Mouse (Mus musculus): Measurements from ENCODE around the gene Gpx8. TPM values are rescaled to one million over a fixed set of nuclear protein-coding genes. Genes with fewer than 3 reads are reported as not detected.

Gene Gpx8
- polyA plus RNA-seq, 1 experiment from 2014 or later, result 95.2 TPM

MicroRNAs encoded within 50 kb of the gene (microRNA counts, 519-probe panel; counts per million panel counts)
- microRNA mmu-miR-449a (171 counts per million, percentile 57 among the panel's probes with 10 or more counts), microRNA mmu-miR-449b (171 counts per million, percentile 57 among the panel's probes with 10 or more counts), microRNA mmu-miR-449c (171 counts per million, percentile 57 among the panel's probes with 10 or more counts)

Small RNAs within 50 kb of the gene (microRNA-seq; reads per million reads assigned to microRNA genes)
- gene Mir449a, result 165 reads per million, percentile 58 among the genes with 10 or more reads in this experiment
- gene Mir449b, result not detected
- not detected for gene Mir449c

Other genes with a start within 250 kb of the Gpx8 start
- gene Plpp1, start 245.6 kb downstream of the Gpx8 start, polyA plus RNA-seq (2014; fragmentation: Nextera tagmentation; extraction: Ambion mirVana), result 19.5 and 21.4 TPM in 2 replicates
- gene Mtrex, start 119.0 kb downstream of the Gpx8 start, polyA plus RNA-seq (2014; fragmentation: Nextera tagmentation; extraction: Ambion mirVana), result 105 TPM in 2 replicates
- 31.9 and 32.7 TPM in 2 replicates for gene Dhx29, start 119.0 kb downstream of the Gpx8 start, polyA plus RNA-seq (2014; fragmentation: Nextera tagmentation; extraction: Ambion mirVana)
- gene Ccno, start 58.6 kb downstream of the Gpx8 start, polyA plus RNA-seq (2014; fragmentation: Nextera tagmentation; extraction: Ambion mirVana), result 0.12 and 0.50 TPM in 2 replicates
- not detected in 2 replicates for gene Mcidas, start 52.6 kb downstream of the Gpx8 start, polyA plus RNA-seq (2014; fragmentation: Nextera tagmentation; extraction: Ambion mirVana)
- 0.16 TPM in 1 of 2 replicates, not detected in the other for gene Cdc20b, start 11.3 kb downstream of the Gpx8 start, polyA plus RNA-seq (2014; fragmentation: Nextera tagmentation; extraction: Ambion mirVana)
- not detected in 2 replicates for gene Gzma, start 54.6 kb upstream of the Gpx8 start, polyA plus RNA-seq (2014; fragmentation: Nextera tagmentation; extraction: Ambion mirVana)
- 0.81 and 1.0 TPM in 2 replicates for gene Esm1, start 163.2 kb upstream of the Gpx8 start, polyA plus RNA-seq (2014; fragmentation: Nextera tagmentation; extraction: Ambion mirVana)
- gene Gzmk, start 179.5 kb upstream of the Gpx8 start, polyA plus RNA-seq (2014; fragmentation: Nextera tagmentation; extraction: Ambion mirVana), result not detected in 2 replicates
- gene BC067074, start 246.7 kb upstream of the Gpx8 start, polyA plus RNA-seq (2014; fragmentation: Nextera tagmentation; extraction: Ambion mirVana), result 2.1 and 2.9 TPM in 2 replicates